Mouse (Mus musculus): ENCODE data around the gene Dhfr. TPM values are rescaled to one million over a fixed set of nuclear protein-coding genes. Genes with fewer than 3 reads are reported as not detected.

Dhfr gene
- polyA plus RNA-seq, 1 experiment from 2014 or later: 15.9 TPM

DNA sequence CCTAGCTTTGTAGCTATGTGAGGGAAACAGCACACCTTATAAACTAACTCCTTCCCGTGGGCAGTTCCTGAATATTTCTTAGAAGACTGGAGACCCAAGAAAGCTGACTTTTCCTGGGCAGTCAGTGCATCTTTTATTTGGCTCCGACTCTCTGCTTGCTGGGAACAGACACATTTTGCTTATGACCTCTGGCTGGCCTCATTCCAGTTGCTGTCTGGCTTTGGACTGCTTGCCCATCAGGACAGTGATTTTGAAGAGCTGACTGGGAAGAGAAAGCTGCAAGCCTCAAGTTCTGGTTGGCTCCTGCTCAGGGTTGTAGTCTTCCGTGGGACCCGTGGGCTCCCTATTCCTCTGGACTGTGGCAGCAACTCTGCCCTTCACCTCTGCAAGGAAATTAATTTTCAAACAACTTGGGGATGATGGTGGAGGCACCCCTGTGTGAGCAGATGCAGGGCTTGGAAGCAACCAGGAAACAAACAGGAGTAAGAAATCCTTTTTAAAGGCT, 72.9 kb downstream of the Dhfr start:
- WGBS (ENCODE audit: insufficient replicate concordance): 39% methylated on average over 4 of the region's 4 CpGs
- Histone ChIP-seq H3K27ac (replicated peaks) (no peak overlapping the region), H3K36me3 (replicated peaks) (no peaks in the 10 kb centered on the region), H3K4me1 (replicated peaks) (0 out of 2 replicates have a peak, but pooled peaks cover 6% of the 10 kb centered on the region), H3K4me3 (replicated peaks) (no peak overlapping the region), H3K27me3 (peaks cover 69% of the 10 kb centered on the region), H3K9ac (no peak overlapping the region), H3K4me2 (0 out of 2 replicates have a peak overlapping the region, but pooled peaks have one; percentile 62), H3K9me3 (replicated peaks) (no peaks in the 10 kb centered on the region)
- no peak for ATAC-seq (ENCODE audit: insufficient read depth)

Other genes with a start within 250 kb of the Dhfr start
- gene Rasgrf2, start 223.1 kb upstream of the Dhfr start, polyA plus RNA-seq (2015; fragmentation: Nextera tagmentation; extraction: Ambion mirVana): 0.02 and 0.13 TPM in 2 replicates
- gene Gm20379, start 48.7 kb upstream of the Dhfr start, polyA plus RNA-seq (2015; fragmentation: Nextera tagmentation; extraction: Ambion mirVana): 0.30 and 0.38 TPM in 2 replicates
- gene Msh3, start 277 bp downstream of the Dhfr start, polyA plus RNA-seq (2015; fragmentation: Nextera tagmentation; extraction: Ambion mirVana): 8.1 and 8.8 TPM in 2 replicates
- gene Ankrd34b, start 71.2 kb downstream of the Dhfr start, polyA plus RNA-seq (2015; fragmentation: Nextera tagmentation; extraction: Ambion mirVana): 0.03 TPM in 1 of 2 replicates, not detected in the other
- 0.10 TPM in 1 of 2 replicates, not detected in the other for gene Fam151b, start 129.3 kb downstream of the Dhfr start, polyA plus RNA-seq (2015; fragmentation: Nextera tagmentation; extraction: Ambion mirVana)
- 1.5 and 1.6 TPM in 2 replicates for gene Zfyve16, start 176.1 kb downstream of the Dhfr start, polyA plus RNA-seq (2015; fragmentation: Nextera tagmentation; extraction: Ambion mirVana)
- not detected in 2 replicates for gene Spz1, start 221.4 kb downstream of the Dhfr start, polyA plus RNA-seq (2015; fragmentation: Nextera tagmentation; extraction: Ambion mirVana)